Mouse (Mus musculus): ENCODE measurements around the gene Mrps34. TPM values are rescaled to one million over a fixed set of nuclear protein-coding genes. Genes with fewer than 3 reads are reported as not detected.
A peak's percentile ranks its signal among the peaks of the same experiment; 100 is the strongest.

Mrps34 gene
- total RNA-seq (2021): 100 to 1,000 TPM; 107 to 148 TPM
- long read RNA-seq, experiment 1, transcript Mrps34-201 (3 exons, 918 nt): major isoform, 23 of 36 reads
- long read RNA-seq, experiment 1, partial matches to known transcripts: 0 of 36 reads
- long read RNA-seq, experiment 1, other reads (novel, unspliced or antisense): 11 of 36 reads
- long read RNA-seq, experiment 2, transcript Mrps34-201 (3 exons, 918 nt): major isoform, 161 of 194 reads
- long read RNA-seq, experiment 2, partial matches to known transcripts: 5 of 194 reads
- long read RNA-seq, experiment 2, other reads (novel, unspliced or antisense): 24 of 194 reads

DNA sequence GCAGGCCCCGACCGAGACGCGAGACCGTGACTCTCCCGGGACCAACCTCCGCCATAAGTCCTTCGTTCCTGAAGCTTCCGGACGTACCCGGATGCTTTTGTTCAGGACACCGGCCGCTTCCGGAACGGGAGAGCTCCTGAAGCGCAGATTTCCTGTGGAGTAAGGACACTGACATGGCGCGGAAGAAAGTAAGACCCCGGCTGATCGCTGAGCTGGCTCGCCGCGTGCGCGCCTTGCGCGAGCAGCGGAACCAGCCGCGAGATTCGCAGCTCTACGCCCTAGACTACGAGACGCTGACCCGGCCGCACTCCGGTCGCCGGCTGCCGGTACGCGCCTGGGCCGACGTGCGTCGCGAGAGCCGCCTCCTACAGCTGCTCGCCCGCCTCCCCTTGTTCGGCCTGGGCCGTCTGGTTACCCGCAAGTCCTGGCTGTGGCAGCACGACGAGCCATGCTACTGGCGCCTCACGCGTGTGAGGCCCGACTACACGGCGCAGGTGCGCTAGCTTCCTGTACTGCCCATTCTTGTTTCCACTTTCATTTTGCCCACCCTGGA is at the start of gene Mrps34, which contains the start of gene Eme2:
Gene Mrps34 (plus strand): TSS at position 122 of the 553 bp plus-strand sequence.
Gene Eme2 (minus strand): TSS at position 93 of the 553 bp plus-strand sequence.
- peak; percentile 73 to 75 for DNase-seq (ENCODE audit: low spot score in 2 of 2)

DNA sequence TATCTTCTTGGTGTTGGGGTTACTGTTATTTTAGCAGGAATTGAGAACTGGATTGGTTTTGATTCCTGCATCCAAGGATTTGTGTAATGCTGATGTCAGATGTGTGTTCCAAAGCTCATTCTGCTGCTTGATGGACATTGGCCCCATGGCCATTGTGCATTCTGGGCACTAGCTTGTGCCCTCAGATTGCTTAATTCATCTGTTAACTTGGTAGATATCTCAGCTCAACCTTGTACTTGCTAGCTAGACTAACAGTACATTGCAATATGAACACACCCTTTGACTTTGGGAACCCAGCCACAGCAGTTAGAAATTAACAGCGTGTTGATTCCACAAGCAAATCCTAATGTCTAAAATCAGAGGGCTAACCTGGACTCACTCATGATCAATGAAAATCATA is 47.5 kb upstream of the Mrps34 start:
- no peak for DNase-seq (ENCODE audit: low spot score in 2 of 2)

DNA sequence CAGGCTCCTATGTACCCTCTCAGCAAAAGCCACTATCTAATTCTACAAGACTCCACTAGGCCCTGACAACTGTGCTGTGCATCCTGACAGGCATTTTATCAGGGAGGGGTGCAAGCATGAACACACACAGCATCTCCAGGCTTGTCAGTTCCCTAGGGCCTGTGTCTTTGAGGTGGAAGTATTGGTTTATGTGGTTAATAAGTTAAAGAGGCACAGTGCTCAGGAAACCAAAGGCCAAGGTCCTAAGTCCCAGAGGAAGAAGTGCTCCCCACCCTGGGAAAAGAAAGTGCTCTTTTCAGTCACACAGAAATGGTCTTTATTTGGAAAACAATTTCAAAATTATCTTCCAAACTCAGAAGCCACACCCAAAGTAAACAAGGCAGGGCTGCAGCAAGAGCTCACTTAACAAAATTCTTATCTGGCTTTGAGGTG is 46.3 kb upstream of the Mrps34 start:
- DNase-seq (ENCODE audit: low spot score in 2 of 2): no peak

DNA sequence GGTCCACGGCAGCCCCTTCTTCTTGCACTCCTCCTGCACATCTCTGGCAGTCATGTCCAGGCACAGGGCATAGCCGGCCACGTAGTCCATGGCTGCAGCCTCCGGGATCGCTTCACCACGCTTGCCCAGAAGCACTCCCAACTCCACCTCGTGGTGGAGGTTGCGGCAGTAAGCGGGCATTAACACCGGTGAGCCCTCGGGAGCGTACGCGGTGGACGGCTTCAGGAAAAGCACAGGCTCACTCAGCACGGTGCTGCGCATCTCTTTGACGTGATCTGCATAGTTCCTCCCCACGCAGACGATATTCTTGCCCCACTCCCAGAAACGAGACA is 45.2 kb upstream of the Mrps34 start:
- no peak for DNase-seq (ENCODE audit: low spot score in 2 of 2)

DNA sequence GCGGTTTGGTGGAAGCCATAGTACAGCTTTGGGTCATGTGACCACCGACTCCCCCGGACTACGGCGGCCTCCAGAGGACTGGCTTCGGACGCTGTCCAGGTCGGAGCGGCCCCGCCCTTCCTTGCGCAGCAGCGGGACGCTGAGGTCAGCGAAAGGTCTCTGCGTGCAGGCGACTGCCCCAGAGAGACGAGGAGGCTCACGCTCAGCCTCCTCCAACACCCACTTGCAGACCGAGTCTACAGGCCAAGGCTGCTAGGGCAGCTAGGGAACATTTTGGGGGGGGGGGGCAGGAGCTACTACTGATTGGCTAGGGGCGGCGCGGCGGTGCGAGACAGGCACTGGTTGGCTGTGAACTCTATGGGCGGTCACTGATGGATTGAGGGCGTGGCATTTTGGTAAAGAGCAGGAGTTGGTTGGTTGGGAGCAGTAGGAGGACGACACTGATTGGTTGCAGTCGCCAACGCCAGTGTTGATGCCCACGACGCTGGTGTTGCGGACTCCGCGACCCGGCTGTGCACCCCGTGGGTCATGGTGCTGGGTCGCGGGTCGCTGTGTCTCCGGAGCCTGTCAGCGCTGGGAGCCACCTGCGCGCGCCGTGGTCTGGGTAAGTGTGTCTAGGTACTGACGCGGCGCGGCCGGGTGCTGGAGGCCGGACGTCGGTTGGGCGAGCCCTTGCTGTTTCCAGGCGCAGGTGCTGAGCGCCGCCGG is 44.7 kb upstream of the Mrps34 start, which contains the start of gene Fahd1:
Gene Fahd1 (minus strand): TSS at position 300 of the 708 bp plus-strand sequence.
- DNase-seq (ENCODE audit: low spot score in 2 of 2): peak; percentile 86 to 90

DNA sequence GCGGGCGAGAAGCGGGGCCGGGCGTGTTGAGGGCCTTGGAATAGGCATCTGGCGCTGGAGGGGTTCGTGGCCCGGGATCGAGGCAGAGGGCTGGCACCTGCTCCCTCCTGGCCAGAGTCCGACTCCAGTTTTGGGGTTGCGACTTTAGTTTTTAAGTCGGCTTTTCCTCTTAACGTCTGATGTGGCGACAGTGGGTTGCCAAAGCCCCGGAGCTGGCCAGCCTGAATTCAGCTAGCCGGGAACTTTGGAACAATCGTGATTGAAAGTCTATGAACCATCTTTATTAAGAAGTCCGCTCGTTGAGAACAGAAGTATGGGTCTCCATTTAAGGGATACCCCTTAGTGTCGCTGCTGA is 44.2 kb upstream of the Mrps34 start:
- no peak for DNase-seq (ENCODE audit: low spot score in 2 of 2)

DNA sequence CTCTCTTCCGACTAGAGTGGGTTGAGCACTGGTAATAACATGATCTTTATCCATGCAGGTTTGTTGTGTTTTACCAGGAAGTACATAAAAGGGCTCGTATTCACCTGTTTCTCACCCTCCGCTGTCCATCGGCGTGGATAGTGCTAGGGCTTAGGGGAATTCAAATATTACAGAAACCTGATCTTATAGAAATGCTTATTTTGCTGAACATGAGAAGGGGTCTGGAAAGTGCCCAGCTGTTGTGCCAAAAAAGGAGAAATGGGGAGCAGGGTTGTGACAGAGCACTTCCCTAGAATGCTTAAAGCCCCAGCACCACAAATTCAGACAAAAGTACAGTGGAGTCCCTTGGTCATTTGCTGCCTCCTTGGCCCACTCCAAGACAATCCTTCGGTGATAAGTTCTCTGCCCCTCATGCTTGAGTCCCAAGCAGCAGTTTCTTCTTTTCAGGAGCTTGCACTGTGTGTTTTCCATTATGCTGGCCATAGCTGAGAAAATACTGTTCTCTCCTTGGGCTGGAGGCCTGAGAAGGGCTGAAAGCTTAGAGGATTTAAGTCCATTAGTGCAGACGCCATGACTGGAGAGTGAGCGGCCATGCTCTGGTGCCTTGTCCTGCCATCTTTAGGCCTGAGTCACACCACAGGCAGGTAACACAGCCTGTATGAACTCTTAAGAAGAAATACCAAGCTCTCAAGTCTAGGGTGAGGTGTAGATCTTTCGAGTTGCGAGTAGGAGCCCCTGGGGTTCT is 43.4 kb upstream of the Mrps34 start:
- DNase-seq (ENCODE audit: low spot score in 2 of 2): no peak

DNA sequence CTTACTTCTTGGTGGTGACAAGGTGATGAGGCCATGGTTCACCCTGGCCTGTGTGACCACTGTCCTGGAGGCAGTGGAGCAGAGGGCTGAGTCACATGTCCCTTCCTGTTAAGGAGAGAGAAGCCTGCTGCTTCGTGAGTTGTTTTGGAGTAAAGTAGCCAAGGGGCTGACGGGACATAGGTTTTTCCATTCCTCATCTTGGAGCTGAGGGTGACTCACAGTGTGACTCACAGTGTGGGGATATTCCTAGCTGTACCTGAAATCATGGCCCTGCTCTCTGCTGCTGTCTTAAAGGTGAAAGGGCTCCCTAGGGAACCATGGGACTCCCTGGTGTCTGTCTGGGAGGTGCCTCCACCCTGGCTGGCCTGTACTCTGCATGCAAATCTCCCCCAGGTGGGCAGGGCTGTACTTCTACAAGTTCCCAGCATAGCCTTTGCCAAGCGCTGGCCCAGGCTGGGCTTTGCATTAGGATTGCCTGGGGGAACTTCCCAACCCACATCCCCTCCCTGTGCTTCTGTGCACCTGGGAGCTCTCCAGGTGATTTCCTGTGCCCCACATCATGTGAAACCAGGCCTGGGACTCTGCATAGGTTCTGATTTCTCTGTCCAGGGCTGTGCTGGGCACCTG is 39.0 kb upstream of the Mrps34 start:
- no peak for DNase-seq (ENCODE audit: low spot score in 2 of 2)

DNA sequence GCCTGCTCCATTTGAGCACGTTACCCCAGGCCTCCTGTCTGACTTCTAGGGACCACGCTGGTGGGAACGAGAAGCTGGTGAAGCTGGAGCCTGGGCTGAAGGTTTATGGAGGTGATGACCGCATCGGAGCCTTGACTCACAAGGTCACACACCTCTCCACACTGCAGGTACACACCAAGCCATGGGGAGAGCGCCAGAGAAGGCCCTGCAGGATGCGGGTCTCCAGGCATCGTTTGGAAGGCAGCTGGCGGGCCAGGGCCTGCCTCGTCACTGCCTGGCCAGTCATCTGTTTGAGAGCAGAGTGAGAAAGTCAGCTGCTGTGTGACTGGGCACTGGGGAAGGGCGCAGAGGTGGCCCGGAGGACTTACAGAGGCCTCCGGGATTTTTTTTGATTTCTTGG is 38.3 kb upstream of the Mrps34 start:
- peak in 1 of 2 experiments; percentile 14 for DNase-seq (ENCODE audit: low spot score in 2 of 2)

DNA sequence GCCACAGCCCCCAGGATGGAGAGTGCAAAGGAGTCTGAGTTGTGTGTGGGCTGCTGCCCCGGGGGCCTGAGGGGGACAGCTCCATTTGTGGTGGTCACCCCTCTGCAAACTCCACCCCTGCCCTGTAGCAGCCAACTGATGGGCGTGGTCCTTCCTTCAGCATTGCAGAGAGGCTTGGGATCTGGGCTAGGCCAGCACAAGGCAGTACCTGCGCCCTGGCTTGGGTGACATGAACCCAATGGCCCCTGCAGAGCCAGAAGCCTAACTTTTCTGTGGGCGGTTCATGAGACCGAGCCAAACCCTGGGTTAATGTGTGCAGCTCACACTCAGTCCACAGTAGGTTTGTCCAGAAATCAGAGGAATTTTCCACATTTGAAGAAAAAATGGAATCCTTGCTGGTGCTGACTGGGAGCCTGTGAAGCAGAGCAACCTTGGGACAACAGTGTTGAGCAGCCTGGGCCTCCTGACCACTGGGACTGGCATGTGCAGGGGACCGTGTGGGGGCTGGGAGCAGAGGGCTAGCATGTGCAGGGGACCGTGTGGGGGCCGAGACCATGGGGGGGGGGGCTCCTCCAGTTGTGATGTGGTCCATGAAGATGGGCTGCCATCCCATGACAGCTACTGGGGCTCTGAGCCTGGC is 37.0 kb upstream of the Mrps34 start:
- DNase-seq (ENCODE audit: low spot score in 2 of 2): no peak

DNA sequence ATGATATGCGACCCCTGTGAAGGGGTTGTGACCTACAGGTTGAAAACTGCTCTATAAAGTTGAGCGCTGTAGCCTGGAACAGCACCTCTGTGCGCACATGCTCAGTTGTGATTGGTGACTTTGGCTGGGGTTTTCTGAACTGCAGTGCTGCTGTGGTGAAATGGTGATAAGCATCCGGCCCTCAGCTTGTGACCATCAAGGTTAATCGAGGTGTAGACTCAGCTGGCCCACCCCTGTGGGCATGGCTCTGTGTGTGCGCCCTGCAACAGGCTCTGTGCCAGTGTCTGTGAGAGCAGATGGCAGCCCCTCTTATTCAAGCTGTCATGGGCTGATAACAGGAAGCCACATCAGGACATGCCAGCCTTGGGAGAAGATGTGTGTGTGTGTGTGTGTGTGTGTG is 35.9 kb upstream of the Mrps34 start:
- no peak for DNase-seq (ENCODE audit: low spot score in 2 of 2)

DNA sequence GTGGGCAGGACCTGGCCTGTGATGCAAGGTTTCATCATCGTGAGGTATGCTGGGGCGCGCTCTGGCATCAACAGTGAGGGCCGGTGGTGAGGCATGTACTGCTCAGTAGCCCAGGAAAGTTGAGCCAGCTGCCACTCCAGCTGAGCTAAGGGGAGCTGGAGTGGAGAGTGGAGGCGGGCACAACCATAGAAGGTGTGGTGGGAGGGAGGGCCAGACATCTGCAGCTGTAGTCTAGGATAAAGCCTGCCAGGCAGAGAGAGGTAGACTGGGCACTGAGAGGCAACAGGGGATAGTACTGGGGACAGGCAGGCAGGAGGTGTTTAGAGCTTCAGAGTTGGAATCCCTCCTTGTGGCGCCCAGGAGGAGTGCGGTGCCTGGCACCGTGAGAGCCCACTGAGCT is 34.8 kb upstream of the Mrps34 start:
- no peak for DNase-seq (ENCODE audit: low spot score in 2 of 2)

DNA sequence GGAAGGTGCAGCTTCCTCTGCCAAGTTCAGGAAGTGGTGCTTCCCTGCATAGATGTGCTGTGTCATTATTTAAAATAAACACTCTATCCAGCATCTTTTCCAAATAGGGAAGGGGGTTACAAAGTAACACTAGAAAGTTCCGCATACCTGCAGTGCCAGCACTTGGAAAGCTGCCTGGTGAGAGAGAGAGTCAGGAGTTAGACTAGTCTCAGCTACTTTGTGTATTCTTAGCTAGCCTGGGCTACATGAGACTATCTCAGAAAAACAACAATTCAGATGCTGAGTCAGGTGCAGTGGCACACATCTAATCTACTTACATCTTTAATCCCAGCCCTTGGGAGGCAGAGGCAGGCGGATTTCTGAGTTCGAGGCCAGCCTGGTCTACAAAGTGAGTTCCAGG is 33.1 kb upstream of the Mrps34 start:
- DNase-seq (ENCODE audit: low spot score in 2 of 2): no peak

DNA sequence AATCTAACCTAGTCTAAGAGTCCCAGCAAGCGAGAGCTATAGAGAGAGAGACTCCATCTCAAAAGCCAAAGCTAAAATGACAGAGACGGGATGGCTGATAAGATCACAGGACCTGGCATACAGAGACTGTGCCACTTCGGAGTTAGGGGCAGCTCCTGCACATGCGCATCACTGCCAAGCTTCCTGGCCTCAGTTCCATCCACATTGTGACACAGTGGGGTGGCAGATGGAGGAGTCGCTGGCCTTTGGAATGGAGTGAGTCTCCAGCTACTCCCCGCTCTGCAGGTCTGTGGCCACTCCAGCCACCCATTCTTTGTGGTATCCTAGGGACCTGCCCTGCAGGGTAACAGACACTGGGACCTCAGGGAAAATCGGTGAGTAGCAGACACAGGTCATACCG is 29.1 kb upstream of the Mrps34 start, which contains the start of gene Igfals:
Gene Igfals (plus strand): TSS at position 222 of the 400 bp plus-strand sequence.
- no peak for DNase-seq (ENCODE audit: low spot score in 2 of 2)

DNA sequence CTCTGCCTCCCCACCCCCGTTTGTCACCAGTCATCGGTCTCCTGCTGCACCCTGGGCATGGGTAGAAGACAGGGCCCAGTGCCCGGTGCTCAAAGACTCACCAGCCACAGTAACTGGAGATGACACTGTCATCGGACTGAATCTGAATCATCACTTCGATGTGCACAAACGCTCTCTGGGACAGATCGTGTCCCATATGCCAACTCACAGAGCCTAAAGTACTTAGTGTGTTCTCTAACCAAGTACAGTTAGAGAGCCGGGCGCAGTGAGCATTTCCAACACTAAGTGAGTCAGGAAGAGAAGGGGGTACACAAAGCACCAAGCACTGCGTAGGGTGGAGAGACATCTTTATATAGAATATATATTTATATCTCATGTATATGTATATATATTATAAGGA is 27.0 kb upstream of the Mrps34 start:
- no peak for DNase-seq (ENCODE audit: low spot score in 2 of 2)

DNA sequence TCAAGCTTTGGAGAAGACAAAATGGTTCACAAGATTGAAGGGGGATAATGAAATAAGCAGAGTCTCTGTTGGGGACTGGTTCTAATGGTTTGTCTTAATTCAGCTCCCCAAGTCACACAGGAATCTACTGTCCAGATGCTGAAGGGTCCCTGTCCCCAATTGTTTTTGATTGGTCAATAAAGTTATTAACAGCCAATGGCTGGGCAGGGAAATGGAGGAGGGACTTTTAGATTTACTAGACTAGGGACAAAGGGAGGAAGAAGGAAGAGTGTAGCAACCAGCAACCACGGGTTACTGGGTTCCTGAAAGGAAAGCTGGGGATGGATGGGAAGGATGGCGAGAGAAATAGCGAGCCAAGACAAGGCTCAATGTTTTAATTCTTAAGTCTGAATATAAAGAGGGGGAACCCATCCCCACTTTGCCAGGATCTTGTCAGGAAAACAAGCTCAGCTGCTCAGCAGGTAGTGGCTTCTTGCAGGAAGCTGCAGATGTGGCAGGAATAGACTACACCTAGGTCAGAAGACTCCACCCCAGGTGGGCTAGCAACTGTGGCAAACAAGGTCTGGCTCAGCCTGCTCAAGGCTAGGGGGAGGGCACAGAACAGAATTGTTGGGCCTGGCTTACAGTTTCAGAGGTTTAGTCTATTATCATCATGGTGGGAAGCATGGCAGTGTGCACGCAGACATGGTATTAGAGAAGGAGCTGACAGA is 21.1 kb upstream of the Mrps34 start:
- DNase-seq (ENCODE audit: low spot score in 2 of 2): no peak

DNA sequence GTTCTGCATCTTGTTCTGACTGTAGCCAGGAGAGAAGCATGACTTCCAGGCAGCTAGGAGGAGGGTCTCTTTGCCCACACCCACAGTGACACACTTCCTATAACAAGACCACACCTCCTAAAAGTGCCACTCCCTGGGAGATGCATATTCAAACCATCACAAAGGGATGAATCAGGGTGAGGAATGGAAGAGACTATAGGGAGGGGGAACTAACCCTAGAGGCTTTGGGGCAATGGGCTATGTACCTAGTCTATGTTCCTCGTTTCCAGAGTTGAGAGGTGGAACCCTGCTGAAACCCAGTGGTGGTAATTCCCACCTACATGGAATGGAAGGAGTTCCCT is 20.5 kb upstream of the Mrps34 start:
- DNase-seq (ENCODE audit: low spot score in 2 of 2): no peak

DNA sequence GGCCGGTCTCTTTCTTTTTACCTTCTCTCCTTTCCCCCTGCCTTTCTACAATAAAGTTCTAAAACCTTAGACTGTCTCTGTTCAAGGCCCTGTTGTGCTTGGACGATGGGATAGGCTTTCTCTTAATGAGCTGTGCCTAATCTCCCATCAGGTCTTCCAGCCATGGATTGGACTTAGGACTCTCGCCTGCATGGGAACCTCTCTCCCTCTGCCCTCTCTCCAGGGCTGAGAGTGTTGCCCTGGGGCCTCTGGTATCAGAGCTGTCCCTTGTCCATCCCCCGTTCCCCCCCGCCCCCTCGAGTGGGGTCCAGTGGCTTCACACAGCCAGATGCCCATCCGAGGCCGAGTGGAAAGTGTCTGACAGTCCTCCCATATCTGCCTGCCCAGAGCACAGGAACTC is 19.9 kb upstream of the Mrps34 start:
- DNase-seq (ENCODE audit: low spot score in 2 of 2): no peak

DNA sequence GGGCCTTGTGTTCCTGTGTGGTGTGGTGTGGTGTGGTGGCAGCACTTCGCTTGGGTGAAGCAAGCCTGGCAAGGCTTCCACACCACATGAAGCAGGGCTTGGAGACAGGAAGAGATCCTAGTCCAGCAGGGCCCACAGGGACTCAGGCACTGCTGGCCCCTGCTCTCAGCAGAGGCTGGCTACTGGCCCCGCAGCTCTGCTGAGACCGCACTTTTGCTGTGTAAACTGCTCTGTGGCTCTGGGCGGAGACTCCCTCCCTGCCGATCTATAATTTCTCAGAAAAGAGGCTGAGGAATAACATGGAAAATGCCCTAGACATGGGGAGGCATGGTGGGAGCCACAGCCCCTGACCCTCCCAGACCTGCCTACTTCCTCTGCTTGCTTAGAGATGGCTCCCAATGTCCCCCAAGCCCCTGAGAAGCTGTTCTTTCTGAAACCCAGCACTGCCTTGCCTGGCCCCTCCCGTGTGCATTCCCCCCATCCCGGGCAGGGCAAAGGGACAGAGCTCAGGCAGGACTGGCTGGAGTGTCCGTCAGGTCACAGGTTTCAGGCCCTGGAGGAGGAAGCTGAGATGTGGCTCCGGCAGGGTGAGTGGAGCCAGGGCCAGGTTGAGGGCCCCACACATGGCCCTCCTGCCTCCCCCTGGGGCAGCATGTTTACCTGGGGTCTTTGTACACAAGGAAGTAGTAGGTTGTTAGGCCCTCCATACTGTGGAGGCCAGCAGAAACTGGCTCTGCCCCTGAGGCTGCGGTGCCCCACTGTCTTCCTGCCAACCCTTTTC is 17.4 kb upstream of the Mrps34 start:
- DNase-seq (ENCODE audit: low spot score in 2 of 2): peak in 1 of 2 experiments; percentile 18

DNA sequence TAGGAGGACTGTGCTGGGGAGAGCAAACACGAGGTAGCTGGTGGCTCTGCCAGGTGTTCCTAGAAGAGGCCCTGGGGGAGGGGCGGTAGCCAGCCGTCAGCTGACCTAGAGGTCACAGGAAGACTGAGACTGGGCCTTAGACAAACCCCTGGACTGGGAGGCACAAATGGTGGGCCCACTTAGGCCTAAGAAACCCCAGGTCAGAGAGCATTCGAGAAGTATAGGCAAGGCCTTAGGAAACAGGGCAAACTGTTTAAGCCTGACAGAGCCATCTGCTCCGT is 16.9 kb upstream of the Mrps34 start:
- DNase-seq (ENCODE audit: low spot score in 2 of 2): peak in 1 of 2 experiments; percentile 30

Data from adrenal gland, adult 18-20 months (tissue).